Mouse (Mus musculus) bone marrow macrophage, adult 2 months (primary cell): ENCODE measurements around the gene Vip. TPM values are rescaled to one million over a fixed set of nuclear protein-coding genes. Genes with fewer than 3 reads are reported as not detected.

Experiments
- H3K27ac ChIP-seq: 2 replicates; pipeline ENCODE4 v1.5.1; 2012; ENCODE audit warnings: low read depth, low read length; ENCODE audit not compliant: insufficient read depth
- H3K4me1 ChIP-seq: 2 replicates; pipeline ENCODE4 v1.6.1; 2012; ENCODE audit warnings: low read length; ENCODE audit not compliant: control insufficient read depth, insufficient read depth
- H3K4me3 ChIP-seq: 2 replicates; pipeline ENCODE4 v1.5.1; 2012; ENCODE audit warnings: mild to moderate bottlenecking, low read length, moderate library complexity; ENCODE audit not compliant: insufficient read depth
- CTCF ChIP-seq: IDR thresholded peaks from 2 replicates; pipeline ENCODE4 v1.5.1; 2012; ENCODE audit warnings: low read depth, mild to moderate bottlenecking, low read length, moderate library complexity
- POLR2A ChIP-seq: IDR thresholded peaks from 2 replicates; pipeline ENCODE4 v1.6.1; 2012; ENCODE audit warnings: mild to moderate bottlenecking, low read depth, low read length, borderline replicate concordance
- polyA plus RNA-seq: library from polyadenylated mRNA; stranded (reverse); fragments of >200 nt; gene quantifications from 2 replicates; pipeline ENCODE4 v1.2.4, GENCODE M21; 2012; ENCODE audit not compliant: missing spikeins, insufficient read depth, insufficient read length

Gene Vip
- not detected in 2 replicates for polyA plus RNA-seq

- Histone ChIP-seq H3K27ac (no peak within 1 kb of the TSS), H3K4me1 (no peaks in the 10 kb centered on the region), H3K4me3 (no peak within 1 kb of the TSS)
- no peak for TF ChIP-seq POLR2A
- TF ChIP-seq CTCF: no peak
Observed at GRCm38 (mm10) chr10:5639112-5639511, at the start of gene Vip. TSS of gene Vip (plus strand) at chr10:5639218.

GRCm38 (mm10) chr10:5591061-5591460 lies 48.0 kb upstream of the Vip start:
- Histone ChIP-seq H3K4me1 (no peaks in the 10 kb centered on the region), H3K27ac (no peak overlapping the region), H3K4me3 (no peak overlapping the region)

GRCm38 (mm10) chr10:5591996-5592395 lies 47.0 kb upstream of the Vip start:
- H3K4me3 ChIP-seq: no peak overlapping the region
- no peak for TF ChIP-seq POLR2A
- TF ChIP-seq CTCF: no peak

More at GRCm38 (mm10) chr10:5591061-5591460, 48.0 kb upstream of the Vip start:
- TF ChIP-seq POLR2A (no peak), CTCF (no peak)

GRCm38 (mm10) chr10:5593464-5593863 lies 45.6 kb upstream of the Vip start, which contains the start of gene Myct1:
TSS of gene Myct1 (plus strand) at chr10:5593775.
- Histone ChIP-seq H3K4me3 (no peak within 1 kb of the TSS), H3K4me1 (no peaks in the 10 kb centered on the region), H3K27ac (no peak within 1 kb of the TSS)
- TF ChIP-seq CTCF: no peak
- no peak for TF ChIP-seq POLR2A

More at GRCm38 (mm10) chr10:5591996-5592395, 47.0 kb upstream of the Vip start:
- Histone ChIP-seq H3K27ac (no peak overlapping the region), H3K4me1 (no peaks in the 10 kb centered on the region)

- H3K27ac ChIP-seq: no peak overlapping the region
- no peaks in the 10 kb centered on the region for H3K4me1 ChIP-seq
- no peak for TF ChIP-seq POLR2A
- TF ChIP-seq CTCF: no peak
- H3K4me3 ChIP-seq: no peak overlapping the region
Observed at GRCm38 (mm10) chr10:5594457-5594856, 44.6 kb upstream of the Vip start.

GRCm38 (mm10) chr10:5596559-5596958 lies 42.5 kb upstream of the Vip start:
- H3K4me3 ChIP-seq: no peak overlapping the region
- TF ChIP-seq CTCF (no peak), POLR2A (no peak)
- H3K27ac ChIP-seq: no peak overlapping the region
- H3K4me1 ChIP-seq: no peaks in the 10 kb centered on the region

GRCm38 (mm10) chr10:5600123-5600522 lies 38.9 kb upstream of the Vip start:
- H3K4me1 ChIP-seq: no peaks in the 10 kb centered on the region
- H3K27ac ChIP-seq: no peak overlapping the region
- H3K4me3 ChIP-seq: no peak overlapping the region
- TF ChIP-seq POLR2A (no peak), CTCF (no peak)

GRCm38 (mm10) chr10:5603512-5603911 lies 35.5 kb upstream of the Vip start:
- Histone ChIP-seq H3K4me3 (no peak overlapping the region), H3K27ac (no peak overlapping the region), H3K4me1 (no peaks in the 10 kb centered on the region)
- TF ChIP-seq POLR2A (no peak), CTCF (no peak)

- H3K4me1 ChIP-seq: no peaks in the 10 kb centered on the region
- H3K27ac ChIP-seq: no peak overlapping the region
Observed at GRCm38 (mm10) chr10:5604371-5604770, 34.6 kb upstream of the Vip start.

GRCm38 (mm10) chr10:5608874-5609273 lies 30.1 kb upstream of the Vip start:
- TF ChIP-seq CTCF: no peak
- no peak for TF ChIP-seq POLR2A
- H3K27ac ChIP-seq: no peak overlapping the region
- no peak overlapping the region for H3K4me3 ChIP-seq
- no peaks in the 10 kb centered on the region for H3K4me1 ChIP-seq

More at GRCm38 (mm10) chr10:5604371-5604770, 34.6 kb upstream of the Vip start:
- TF ChIP-seq POLR2A (no peak), CTCF (no peak)
- no peak overlapping the region for H3K4me3 ChIP-seq

- no peaks in the 10 kb centered on the region for H3K4me1 ChIP-seq
- no peak overlapping the region for H3K4me3 ChIP-seq
- no peak overlapping the region for H3K27ac ChIP-seq
- no peak for TF ChIP-seq POLR2A
- TF ChIP-seq CTCF: no peak
Observed at GRCm38 (mm10) chr10:5615186-5616040, 23.6 kb upstream of the Vip start.
